Mouse (Mus musculus) urinary bladder, postnatal 36 days (tissue): ENCODE measurements around the gene St14.
"Not testable (repeated sequence)": the region's sequence is repeated elsewhere in the genome, so short reads cannot be mapped to it uniquely, and the experiment has no call there.

Experiments used
- DNase-seq, 2 experiments: peaks; one replicate each; pipeline ENCODE4 v3.0.0; 2022; ENCODE audit warnings: low spot score in 2 of 2, mixed read lengths in 1 of 2

The St14 gene

GRCm38 (mm10) chr9:31131205-31131968 is at the start of gene St14:
Gene St14, minus strand, starts transcription at chr9:31131853.
- DNase-seq: peak; percentile 72 to 79

GRCm38 (mm10) chr9:31177692-31178091 is 46.0 kb upstream of the St14 start:
- DNase-seq: no peak

GRCm38 (mm10) chr9:31176379-31177130 is 44.9 kb upstream of the St14 start:
- DNase-seq: peak; percentile 90 to 93

- DNase-seq: no peak
These were observed 44.3 kb upstream of the St14 start for GRCm38 (mm10) chr9:31175978-31176377.

GRCm38 (mm10) chr9:31175346-31175745 is 43.7 kb upstream of the St14 start:
- no peak for DNase-seq

- DNase-seq: no peak
These were observed 36.9 kb upstream of the St14 start for GRCm38 (mm10) chr9:31168356-31169093.

- no peak for DNase-seq
These were observed 35.7 kb upstream of the St14 start for GRCm38 (mm10) chr9:31167305-31167704.

- DNase-seq: not testable (repeated sequence)
These were observed 33.9 kb upstream of the St14 start for GRCm38 (mm10) chr9:31165505-31165904.

GRCm38 (mm10) chr9:31163327-31163726 is 31.7 kb upstream of the St14 start:
- DNase-seq: no peak

- DNase-seq: no peak
These were observed 31.3 kb upstream of the St14 start for GRCm38 (mm10) chr9:31162911-31163310.

- DNase-seq: no peak
These were observed 28.3 kb upstream of the St14 start for GRCm38 (mm10) chr9:31159910-31160309.

- DNase-seq: no peak
These were observed 24.9 kb upstream of the St14 start for GRCm38 (mm10) chr9:31156594-31156993.

GRCm38 (mm10) chr9:31151050-31151449 is 19.4 kb upstream of the St14 start:
- no peak for DNase-seq

GRCm38 (mm10) chr9:31148135-31148534 is 16.5 kb upstream of the St14 start:
- DNase-seq: no peak

- DNase-seq: no peak
These were observed 13.7 kb upstream of the St14 start for GRCm38 (mm10) chr9:31145272-31145925.

- no peak for DNase-seq
These were observed 11.3 kb upstream of the St14 start for GRCm38 (mm10) chr9:31142924-31143323.

GRCm38 (mm10) chr9:31133131-31133530 is 1.5 kb upstream of the St14 start:
- no peak for DNase-seq

- DNase-seq: no peak
These were observed 1.1 kb downstream of the St14 start for GRCm38 (mm10) chr9:31130357-31131204.

- DNase-seq: no peak
These were observed 1.7 kb downstream of the St14 start for GRCm38 (mm10) chr9:31129956-31130355.

- peak; percentile 26 to 43 for DNase-seq
These were observed 3.7 kb downstream of the St14 start for GRCm38 (mm10) chr9:31127876-31128465.
